Mouse (Mus musculus): ENCODE data around the gene Sympk.
A peak's percentile ranks its signal among the peaks of the same experiment; 100 is the strongest.

Sympk gene

GRCm38 (mm10) chr7:19007026-19007977 lies 16.9 kb upstream of the Sympk start:
- DNase-seq: no peak

GRCm38 (mm10) chr7:19010581-19010980 lies 13.6 kb upstream of the Sympk start:
- DNase-seq: no peak

DNA sequence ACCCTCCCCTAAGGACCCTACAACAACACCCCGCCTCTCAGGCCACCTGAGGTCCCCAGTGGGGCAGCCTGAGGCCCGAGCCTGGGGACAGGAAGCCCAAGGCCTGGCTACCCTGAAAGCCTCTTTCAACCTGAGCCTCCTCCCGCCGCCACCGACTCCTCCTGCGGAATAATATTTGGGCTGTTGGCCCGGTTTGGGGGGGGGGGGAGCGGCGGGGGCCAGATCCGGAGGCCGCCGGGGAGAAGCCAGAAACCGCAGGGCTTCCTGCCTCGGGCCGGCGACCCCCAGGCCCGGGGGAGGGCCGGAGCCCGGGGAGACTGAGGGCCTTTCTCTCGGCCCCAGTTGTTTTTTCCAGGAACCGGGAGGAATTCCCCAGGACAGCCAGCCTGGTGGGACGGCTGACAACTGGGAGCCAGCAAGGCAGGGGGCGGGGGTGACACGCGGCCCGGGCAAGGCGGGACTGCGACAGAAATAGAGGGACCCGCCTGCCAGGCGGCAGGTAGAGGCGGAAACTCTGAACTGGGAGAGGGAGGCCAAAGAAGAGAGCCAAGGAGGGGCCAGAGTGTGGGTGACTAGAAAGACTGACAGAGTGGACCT lies 12.1 kb upstream of the Sympk start:
- DNase-seq: no peak

DNA sequence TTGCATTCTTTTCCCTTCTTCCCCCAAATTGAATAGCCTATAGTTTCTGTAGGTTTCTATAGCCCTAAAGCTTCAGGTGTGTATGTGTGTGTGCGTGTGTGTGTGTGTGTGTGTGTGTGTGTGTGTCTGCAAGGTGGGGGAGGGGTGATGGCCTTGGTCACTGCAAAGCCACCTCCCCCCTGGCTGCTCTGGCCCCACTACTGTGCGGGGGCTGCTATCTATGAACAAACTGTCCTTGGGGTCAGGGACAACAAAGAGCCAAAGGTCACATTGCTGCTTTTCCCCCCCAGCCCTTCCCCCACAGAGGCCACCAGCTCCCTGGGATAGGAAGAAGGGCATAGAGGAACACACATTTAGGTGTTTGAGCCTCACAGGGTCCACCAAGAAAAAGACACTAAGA lies 11.3 kb upstream of the Sympk start:
- DNase-seq: no peak

- DNase-seq: no peak
Observed at GRCm38 (mm10) chr7:19014452-19014851, 9.7 kb upstream of the Sympk start.

DNA sequence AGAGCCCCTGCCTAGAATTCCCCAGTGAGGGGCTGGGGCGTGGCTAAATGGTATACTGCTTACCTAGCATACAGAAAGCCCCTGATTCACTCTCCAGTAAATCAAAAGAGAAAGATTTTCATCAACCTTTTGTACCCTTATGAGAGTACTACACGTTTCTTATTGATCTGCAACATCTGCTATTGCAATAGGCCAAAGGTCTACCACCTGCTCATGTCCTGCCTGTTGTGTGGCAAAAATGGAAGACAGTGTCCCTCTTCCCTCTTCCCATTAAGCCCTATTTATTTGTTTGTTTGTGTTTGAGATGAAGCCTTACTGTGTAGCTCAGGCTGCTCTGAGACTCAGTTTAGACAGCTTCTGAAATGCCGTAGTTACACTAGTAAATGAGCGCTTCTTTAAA lies 8.1 kb upstream of the Sympk start:
- DNase-seq: no peak

GRCm38 (mm10) chr7:19017909-19018308 lies 6.3 kb upstream of the Sympk start:
- no peak for DNase-seq

DNA sequence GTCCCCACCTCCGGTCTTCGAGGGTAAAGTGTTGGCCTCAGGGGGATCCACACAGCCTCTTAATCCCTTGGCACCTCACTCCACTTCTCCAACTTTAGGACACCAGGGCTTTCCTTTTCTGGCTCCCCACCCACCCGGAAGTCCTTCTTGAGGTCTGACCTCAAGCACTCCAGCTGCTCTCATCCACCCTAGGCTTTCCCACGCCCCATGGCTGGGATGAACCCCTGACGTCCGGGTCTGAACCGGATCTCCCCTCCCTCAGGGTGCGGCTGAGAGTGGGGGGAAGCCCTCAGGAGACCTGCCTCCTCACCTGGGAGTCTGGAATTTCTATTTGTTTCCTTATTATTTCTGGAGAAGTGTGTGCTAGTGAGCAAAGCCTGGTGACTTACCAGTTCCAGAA lies 3.1 kb upstream of the Sympk start:
- DNase-seq: no peak

DNA sequence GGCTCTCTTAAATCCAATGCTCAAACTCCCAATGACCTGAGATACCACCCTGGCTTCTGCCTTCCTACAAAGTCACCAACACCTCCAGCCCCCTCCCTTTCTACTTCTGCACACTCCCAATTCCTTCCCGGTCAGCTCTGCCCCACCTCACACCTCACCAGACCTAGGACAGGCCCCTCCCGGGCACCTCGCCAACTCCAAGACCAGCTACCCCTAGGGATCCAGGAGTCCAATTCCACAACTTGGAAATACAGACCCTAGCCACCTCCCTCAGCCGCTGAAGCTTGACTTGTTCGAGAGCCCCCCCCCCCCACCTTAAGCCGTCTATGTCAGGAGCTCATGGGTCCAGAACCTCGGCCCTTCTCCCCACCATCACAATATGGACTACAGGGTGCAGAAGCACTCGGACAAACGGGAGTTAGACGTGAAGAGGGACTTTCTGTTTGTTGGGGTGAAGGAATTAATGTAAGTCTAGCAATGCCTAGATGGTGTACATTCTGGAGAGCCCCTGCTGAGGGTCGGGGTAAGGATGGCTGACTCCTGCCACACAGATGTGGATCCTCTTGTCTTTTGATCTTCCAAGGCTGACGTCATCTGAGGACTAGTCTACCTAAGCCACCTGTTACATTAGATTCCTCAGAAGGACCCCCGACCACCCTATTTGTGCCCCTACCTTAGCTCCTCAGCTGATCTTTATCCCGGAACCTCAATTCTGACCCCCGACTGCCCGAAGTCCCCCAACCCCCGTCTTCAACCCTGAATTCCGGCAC lies 1.8 kb upstream of the Sympk start:
- no peak for DNase-seq

DNA sequence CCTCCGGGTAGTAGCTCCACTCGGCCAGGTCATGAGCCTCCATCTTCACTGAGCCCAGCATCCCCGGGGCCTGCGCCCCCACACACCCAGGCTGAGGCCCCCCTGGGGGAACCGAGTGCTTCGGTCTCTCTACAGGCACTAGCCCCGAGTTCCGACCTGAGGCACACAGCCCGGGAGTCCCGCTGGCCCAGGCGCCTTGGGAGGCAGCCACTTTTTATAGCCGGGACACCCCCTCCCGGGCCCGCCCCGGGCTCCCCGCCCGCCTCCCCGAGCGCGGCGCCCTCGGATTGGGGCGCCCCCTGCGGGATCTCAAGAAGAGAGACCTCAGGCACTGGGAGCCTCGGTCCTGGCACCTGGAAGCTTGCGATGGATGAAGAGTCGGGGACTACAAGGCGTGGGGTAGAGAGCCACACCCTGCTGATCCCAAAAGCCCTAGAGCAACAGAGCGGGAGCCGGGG lies 791 bp upstream of the Sympk start, which contains the start of gene Foxa3:
Gene Foxa3, minus strand, starts transcription at position 182 of the 458 bp plus-strand sequence.
- peak; percentile 39 to 53 for DNase-seq

DNA sequence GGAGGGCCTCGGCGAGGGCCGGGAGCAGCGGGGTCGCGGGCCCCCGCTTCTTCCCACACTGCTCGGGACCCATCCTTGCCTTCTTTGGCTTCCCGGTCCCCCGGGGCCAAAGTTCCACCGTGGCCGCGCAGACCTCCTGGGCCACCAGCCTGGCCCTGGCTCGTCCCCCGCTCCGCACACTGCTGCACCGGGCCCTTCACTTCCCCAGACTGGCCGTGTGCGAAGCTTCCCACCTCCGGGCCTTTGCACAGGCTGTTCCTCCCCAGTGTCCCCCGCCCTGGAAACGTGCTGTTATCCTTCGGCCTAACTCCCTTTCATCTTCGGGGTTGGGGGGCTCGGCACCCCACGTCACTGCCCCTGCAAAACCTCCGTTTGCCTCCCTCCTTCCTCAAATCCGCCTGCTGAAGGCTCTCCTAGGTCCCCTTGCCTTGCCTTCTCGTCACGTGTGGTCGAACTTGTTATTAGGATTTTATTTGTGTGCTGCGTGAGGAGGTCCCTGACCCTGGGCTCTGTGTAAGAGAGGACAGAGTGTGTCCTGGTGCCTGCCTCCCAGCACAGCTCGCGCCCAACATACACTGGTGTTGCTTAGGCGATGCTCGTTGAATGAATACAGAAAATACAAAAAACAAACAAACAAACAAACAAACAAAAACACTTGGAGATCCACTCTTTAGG lies 541 bp downstream of the Sympk start:
- peak; percentile 49 to 51 for DNase-seq

DNA sequence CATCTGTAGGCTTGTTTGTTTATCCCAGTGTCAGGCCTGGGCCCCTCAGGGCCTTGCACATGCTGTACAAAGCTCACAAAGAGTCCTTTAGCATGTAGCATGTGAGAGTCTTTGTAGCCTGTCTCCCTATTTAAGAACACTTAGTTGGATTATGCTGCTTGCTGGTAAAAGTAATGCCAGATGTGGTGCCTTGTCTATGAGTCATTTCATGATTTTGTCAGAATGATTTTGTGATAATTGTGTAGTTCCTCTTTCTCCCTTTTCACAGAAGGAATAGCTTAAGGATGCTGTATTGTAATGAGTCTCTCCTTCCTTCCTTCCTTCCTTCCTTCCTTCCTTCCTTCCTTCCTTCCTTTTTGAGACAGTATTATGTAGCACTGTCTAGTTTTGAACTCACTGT lies 3.9 kb downstream of the Sympk start:
- DNase-seq: no peak

GRCm38 (mm10) chr7:19029084-19029653 lies 5.0 kb downstream of the Sympk start:
- peak; percentile 31 to 32 for DNase-seq

- no peak for DNase-seq
Observed at GRCm38 (mm10) chr7:19031641-19032040, 7.5 kb downstream of the Sympk start.

- no peak for DNase-seq
Observed at GRCm38 (mm10) chr7:19044616-19045015, 20.4 kb downstream of the Sympk start.

DNA sequence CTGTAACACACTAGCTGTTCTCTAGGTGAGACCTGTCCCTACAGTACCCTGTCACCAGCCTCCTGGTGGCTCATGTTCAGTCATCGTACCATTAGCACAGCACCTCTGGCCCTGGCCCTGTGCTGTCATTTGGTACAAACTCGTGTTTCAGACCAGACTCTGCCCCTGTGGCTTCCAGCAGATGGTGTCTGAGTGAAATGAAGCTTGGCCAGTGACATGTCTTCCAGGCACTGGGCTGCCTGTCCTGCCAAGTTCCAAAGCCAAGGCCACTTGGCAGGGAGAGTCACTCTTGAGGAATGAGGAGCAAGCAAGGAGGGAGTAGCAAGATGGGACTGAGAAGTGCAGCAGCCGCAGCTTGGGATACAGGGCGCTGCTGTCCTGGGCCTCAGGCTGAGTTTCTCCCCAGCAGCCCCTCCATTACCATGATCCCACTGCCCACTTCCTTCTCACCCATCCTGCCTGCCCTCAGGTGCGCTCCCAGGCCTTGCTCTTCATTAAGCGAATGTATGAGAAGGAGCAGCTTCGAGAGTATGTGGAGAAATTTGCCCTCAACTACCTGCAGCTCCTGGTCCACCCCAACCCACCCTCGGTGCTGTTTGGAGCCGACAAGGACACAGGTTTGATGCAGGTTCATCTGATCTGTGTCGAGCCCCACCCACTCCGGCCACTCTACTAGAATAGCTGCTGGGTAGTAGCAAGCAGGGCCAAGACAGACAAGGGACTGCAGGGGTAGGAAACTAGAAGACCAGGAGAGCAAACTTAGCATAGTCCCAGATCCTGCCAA lies 22.3 kb downstream of the Sympk start:
- DNase-seq: no peak

GRCm38 (mm10) chr7:19048006-19048527 lies 23.9 kb downstream of the Sympk start:
- no peak for DNase-seq

DNA sequence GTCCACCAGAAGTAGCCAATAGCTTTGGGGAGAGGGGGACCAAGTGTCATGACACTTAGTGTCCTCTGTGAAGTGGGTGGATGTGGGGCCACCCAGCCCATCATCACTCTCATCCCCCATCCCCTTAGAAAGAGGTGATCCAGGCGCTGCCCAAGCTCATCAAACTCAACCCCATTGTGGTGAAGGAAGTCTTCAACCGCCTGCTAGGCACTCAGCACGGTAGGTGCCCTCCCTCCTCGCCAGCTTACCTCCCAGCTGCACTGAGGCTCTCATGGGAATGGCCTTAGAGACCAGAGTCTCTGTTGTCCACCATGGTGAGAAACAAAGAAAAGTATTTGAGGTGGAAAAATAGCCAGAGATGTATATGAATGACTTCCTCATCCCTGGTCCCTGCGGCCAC lies 25.1 kb downstream of the Sympk start:
- no peak for DNase-seq

DNA sequence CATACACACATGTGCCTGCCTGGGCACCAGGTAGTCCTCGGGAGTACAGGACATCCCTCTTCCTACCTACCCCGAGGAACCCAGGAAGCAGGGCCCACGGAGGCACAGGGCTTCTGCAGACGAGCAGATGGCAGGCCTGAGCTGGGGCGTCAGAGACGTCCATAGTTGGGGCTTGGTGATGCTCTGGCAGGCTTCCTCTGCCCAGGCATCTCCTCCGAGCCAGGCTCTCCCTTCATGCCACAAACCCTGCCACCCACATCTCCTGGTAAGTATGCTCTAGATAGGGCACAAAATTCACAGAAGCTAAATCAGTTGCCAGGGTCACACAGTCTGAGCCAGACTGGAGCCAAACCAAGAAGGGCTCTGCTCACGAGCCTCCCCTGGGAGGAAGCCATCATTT lies 26.0 kb downstream of the Sympk start:
- DNase-seq: no peak

- no peak for DNase-seq
Observed at GRCm38 (mm10) chr7:19051161-19051560, 27.0 kb downstream of the Sympk start.

Data from thymus, adult 18-20 months (tissue).